Mouse (Mus musculus): ENCODE results near the gene Serpinb5. TPM values are rescaled to one million over a fixed set of nuclear protein-coding genes. Genes with fewer than 3 reads are reported as not detected.
"Not testable (repeated sequence)": the region's sequence is repeated elsewhere in the genome, so short reads cannot be mapped to it uniquely, and the experiment has no call there.

The Serpinb5 gene
- polyA plus RNA-seq, 1 experiment from 2014 or later = not detected

- Histone ChIP-seq H3K4me2 (ENCODE audit: low read length) (no peak overlapping the region), H3K4me3 (ENCODE audit: low read depth, low read length) (no peak overlapping the region), H3K27ac (ENCODE audit: low read depth, low read length) (no peak overlapping the region), H3K9me3 (replicated peaks; ENCODE audit: control insufficient read depth, low read length) (no peaks in the 10 kb centered on the region), H3K4me1 (ENCODE audit: control insufficient read depth, insufficient read depth, low read length) (no peaks in the 10 kb centered on the region), H3K9ac (ENCODE audit: low read length) (no peak overlapping the region), H3K27me3 (replicated peaks; ENCODE audit: control insufficient read depth, insufficient read depth, low read length) (no peaks in the 10 kb centered on the region), H3K36me3 (ENCODE audit: control insufficient read depth, insufficient read depth, low read length) (no peaks in the 10 kb centered on the region)
- 67% methylated on average over 6 of the region's 6 CpGs for WGBS
- no peak for DNase-seq (ENCODE audit: low spot score)
- ATAC-seq = no peak
Observed at GRCm38 (mm10) chr1:106866768-106867167, 5.8 kb downstream of the Serpinb5 start.

- Histone ChIP-seq H3K27me3 (replicated peaks; ENCODE audit: control insufficient read depth, insufficient read depth, low read length) (no peaks in the 10 kb centered on the region), H3K4me2 (ENCODE audit: low read length) (no peak overlapping the region), H3K4me1 (ENCODE audit: control insufficient read depth, insufficient read depth, low read length) (no peaks in the 10 kb centered on the region), H3K4me3 (ENCODE audit: low read depth, low read length) (no peak overlapping the region), H3K9ac (ENCODE audit: low read length) (no peak overlapping the region), H3K9me3 (replicated peaks; ENCODE audit: control insufficient read depth, low read length) (no peaks in the 10 kb centered on the region), H3K27ac (ENCODE audit: low read depth, low read length) (no peak overlapping the region), H3K36me3 (ENCODE audit: control insufficient read depth, insufficient read depth, low read length) (no peaks in the 10 kb centered on the region)
- no peak for DNase-seq (ENCODE audit: low spot score)
- ATAC-seq = no peak
Observed at GRCm38 (mm10) chr1:106869986-106870385, 9.0 kb downstream of the Serpinb5 start.

- Histone ChIP-seq H3K4me3 (ENCODE audit: low read depth, low read length) (no peak overlapping the region), H3K9ac (ENCODE audit: low read length) (no peak overlapping the region), H3K27me3 (replicated peaks; ENCODE audit: control insufficient read depth, insufficient read depth, low read length) (no peaks in the 10 kb centered on the region), H3K4me2 (ENCODE audit: low read length) (no peak overlapping the region), H3K27ac (ENCODE audit: low read depth, low read length) (no peak overlapping the region), H3K4me1 (ENCODE audit: control insufficient read depth, insufficient read depth, low read length) (no peaks in the 10 kb centered on the region), H3K9me3 (replicated peaks; ENCODE audit: control insufficient read depth, low read length) (no peaks in the 10 kb centered on the region), H3K36me3 (ENCODE audit: control insufficient read depth, insufficient read depth, low read length) (no peaks in the 10 kb centered on the region)
- ATAC-seq = no peak
- WGBS = 90% methylated on average over 5 of the region's 5 CpGs
- DNase-seq (ENCODE audit: low spot score) = no peak
Observed at GRCm38 (mm10) chr1:106875193-106875886, 14.4 kb downstream of the Serpinb5 start.

GRCm38 (mm10) chr1:106876147-106876546, 15.2 kb downstream of the Serpinb5 start:
- Histone ChIP-seq H3K27ac (ENCODE audit: low read depth, low read length) (no peak overlapping the region), H3K36me3 (ENCODE audit: control insufficient read depth, insufficient read depth, low read length) (no peaks in the 10 kb centered on the region), H3K9me3 (replicated peaks; ENCODE audit: control insufficient read depth, low read length) (no peaks in the 10 kb centered on the region), H3K27me3 (replicated peaks; ENCODE audit: control insufficient read depth, insufficient read depth, low read length) (no peaks in the 10 kb centered on the region), H3K9ac (ENCODE audit: low read length) (no peak overlapping the region), H3K4me1 (ENCODE audit: control insufficient read depth, insufficient read depth, low read length) (no peaks in the 10 kb centered on the region), H3K4me3 (ENCODE audit: low read depth, low read length) (no peak overlapping the region), H3K4me2 (ENCODE audit: low read length) (no peak overlapping the region)
- DNase-seq (ENCODE audit: low spot score) (no peak), ATAC-seq (no peak)
- 81% methylated on average over 3 of the region's 3 CpGs for WGBS

GRCm38 (mm10) chr1:106882723-106883122, 21.8 kb downstream of the Serpinb5 start:
- no peaks in the 10 kb centered on the region for H3K27me3 ChIP-seq (replicated peaks; ENCODE audit: control insufficient read depth, insufficient read depth, low read length)
- H3K27ac ChIP-seq (ENCODE audit: low read depth, low read length) = no peak overlapping the region
- no peak overlapping the region for H3K4me3 ChIP-seq (ENCODE audit: low read depth, low read length)
- no peaks in the 10 kb centered on the region for H3K36me3 ChIP-seq (ENCODE audit: control insufficient read depth, insufficient read depth, low read length)
- H3K9ac ChIP-seq (ENCODE audit: low read length) = no peak overlapping the region
- H3K4me1 ChIP-seq (ENCODE audit: control insufficient read depth, insufficient read depth, low read length) = no peaks in the 10 kb centered on the region
- DNase-seq (ENCODE audit: low spot score) = no peak
- H3K9me3 ChIP-seq (replicated peaks; ENCODE audit: control insufficient read depth, low read length) = no peaks in the 10 kb centered on the region
- no peak overlapping the region for H3K4me2 ChIP-seq (ENCODE audit: low read length)
- WGBS = 89% methylated on average over 4 of the region's 4 CpGs
- ATAC-seq = no peak

GRCm38 (mm10) chr1:106883369-106883768, 22.4 kb downstream of the Serpinb5 start:
- WGBS = 79% methylated on average over 5 of the region's 5 CpGs
- no peak overlapping the region for H3K27ac ChIP-seq (ENCODE audit: low read depth, low read length)
- DNase-seq (ENCODE audit: low spot score) (no peak), ATAC-seq (no peak)
- H3K9ac ChIP-seq (ENCODE audit: low read length) = no peak overlapping the region
- no peaks in the 10 kb centered on the region for H3K9me3 ChIP-seq (replicated peaks; ENCODE audit: control insufficient read depth, low read length)
- no peaks in the 10 kb centered on the region for H3K27me3 ChIP-seq (replicated peaks; ENCODE audit: control insufficient read depth, insufficient read depth, low read length)
- H3K4me1 ChIP-seq (ENCODE audit: control insufficient read depth, insufficient read depth, low read length) = no peaks in the 10 kb centered on the region
- H3K4me3 ChIP-seq (ENCODE audit: low read depth, low read length) = no peak overlapping the region
- H3K4me2 ChIP-seq (ENCODE audit: low read length) = no peak overlapping the region
- H3K36me3 ChIP-seq (ENCODE audit: control insufficient read depth, insufficient read depth, low read length) = no peaks in the 10 kb centered on the region

GRCm38 (mm10) chr1:106883812-106884211, 22.8 kb downstream of the Serpinb5 start:
- H3K36me3 ChIP-seq (ENCODE audit: control insufficient read depth, insufficient read depth, low read length) = no peaks in the 10 kb centered on the region
- H3K27ac ChIP-seq (ENCODE audit: low read depth, low read length) = no peak overlapping the region
- WGBS = 4% methylated on average over 2 of the region's 2 CpGs
- no peaks in the 10 kb centered on the region for H3K27me3 ChIP-seq (replicated peaks; ENCODE audit: control insufficient read depth, insufficient read depth, low read length)
- no peak overlapping the region for H3K4me2 ChIP-seq (ENCODE audit: low read length)
- H3K4me1 ChIP-seq (ENCODE audit: control insufficient read depth, insufficient read depth, low read length) = no peaks in the 10 kb centered on the region
- no peak overlapping the region for H3K4me3 ChIP-seq (ENCODE audit: low read depth, low read length)
- H3K9me3 ChIP-seq (replicated peaks; ENCODE audit: control insufficient read depth, low read length) = no peaks in the 10 kb centered on the region
- DNase-seq (ENCODE audit: low spot score) (peak; percentile 25), ATAC-seq (no peak)
- H3K9ac ChIP-seq (ENCODE audit: low read length) = no peak overlapping the region

- H3K9ac ChIP-seq (ENCODE audit: low read length); H3K4me1 ChIP-seq (ENCODE audit: control insufficient read depth, insufficient read depth, low read length); H3K9me3 ChIP-seq (replicated peaks; ENCODE audit: control insufficient read depth, low read length); ATAC-seq; H3K4me3 ChIP-seq (ENCODE audit: low read depth, low read length); H3K27ac ChIP-seq (ENCODE audit: low read depth, low read length); H3K4me2 ChIP-seq (ENCODE audit: low read length); H3K27me3 ChIP-seq (replicated peaks; ENCODE audit: control insufficient read depth, insufficient read depth, low read length); DNase-seq (ENCODE audit: low spot score); H3K36me3 ChIP-seq (ENCODE audit: control insufficient read depth, insufficient read depth, low read length): not testable (repeated sequence)
Observed at GRCm38 (mm10) chr1:106895142-106895541, 34.2 kb downstream of the Serpinb5 start.

- H3K9me3 ChIP-seq (replicated peaks; ENCODE audit: control insufficient read depth, low read length) = no peaks in the 10 kb centered on the region
- no peaks in the 10 kb centered on the region for H3K36me3 ChIP-seq (ENCODE audit: control insufficient read depth, insufficient read depth, low read length)
- ATAC-seq (no peak), DNase-seq (ENCODE audit: low spot score) (peak; percentile 23)
- no peak overlapping the region for H3K4me3 ChIP-seq (ENCODE audit: low read depth, low read length)
- H3K27me3 ChIP-seq (replicated peaks; ENCODE audit: control insufficient read depth, insufficient read depth, low read length) = no peaks in the 10 kb centered on the region
- H3K4me2 ChIP-seq (ENCODE audit: low read length) = no peak overlapping the region
- H3K9ac ChIP-seq (ENCODE audit: low read length) = no peak overlapping the region
- H3K4me1 ChIP-seq (ENCODE audit: control insufficient read depth, insufficient read depth, low read length) = no peaks in the 10 kb centered on the region
- no peak overlapping the region for H3K27ac ChIP-seq (ENCODE audit: low read depth, low read length)
- WGBS = 33% methylated on average over 4 of the region's 4 CpGs
Observed at GRCm38 (mm10) chr1:106901406-106901805, 40.4 kb downstream of the Serpinb5 start.
